Mouse (Mus musculus) neural tube, embryonic 11.5 days (tissue): Measurements from ENCODE around the gene Dnmt3a. TPM values are rescaled to one million over a fixed set of nuclear protein-coding genes. Genes with fewer than 3 reads are reported as not detected.

Source experiments
- ATAC-seq: fragments of 200-750 bp; cut with Nextera tagmentation; 2 replicates; pipeline ENCODE4 v1.8.0; 2017; ENCODE audit warnings: moderate number of reproducible peaks, mild to moderate bottlenecking, moderate TSS enrichment, moderate library complexity; ENCODE audit not compliant: insufficient read depth, low FRiP score, low TSS enrichment
- DNase-seq: peaks from one replicate; pipeline ENCODE4 v3.0.0-alpha.2; 2015; ENCODE audit warnings: low spot score
- H3K27ac ChIP-seq: fragments of 300-500 bp; sonication (generic); 2 replicates; pipeline ENCODE4 v1.5.1; 2014; ENCODE audit warnings: low read depth, mild to moderate bottlenecking, low read length
- H3K27me3 ChIP-seq: fragments of 300-500 bp; sonication (generic); 2 replicates; pipeline ENCODE4 v1.6.1; 2014; ENCODE audit warnings: mild to moderate bottlenecking, low read length, mixed read lengths; ENCODE audit not compliant: control insufficient read depth, insufficient read depth
- H3K36me3 ChIP-seq: fragments of 300-500 bp; sonication (generic); 2 replicates; pipeline ENCODE4 v1.6.1; 2014; ENCODE audit warnings: mild to moderate bottlenecking, low read length, moderate library complexity, mixed read lengths; ENCODE audit not compliant: control insufficient read depth, insufficient read depth
- H3K4me1 ChIP-seq: fragments of 300-500 bp; sonication (generic); 2 replicates; pipeline ENCODE4 v1.6.1; 2014; ENCODE audit warnings: low read length, mixed read lengths; ENCODE audit not compliant: control insufficient read depth, insufficient read depth
- H3K4me2 ChIP-seq: fragments of 300-500 bp; sonication (generic); 2 replicates; pipeline ENCODE4 v1.6.1; 2014; ENCODE audit warnings: low read depth, mild to moderate bottlenecking, moderate library complexity
- H3K4me3 ChIP-seq: fragments of 300-500 bp; sonication (generic); 2 replicates; pipeline ENCODE4 v1.5.1; 2014; ENCODE audit warnings: low read depth, low read length
- H3K9ac ChIP-seq: fragments of 300-500 bp; sonication (generic); 2 replicates; pipeline ENCODE4 v1.6.1; 2014; ENCODE audit warnings: mild to moderate bottlenecking, low read length
- H3K9me3 ChIP-seq: fragments of 300-500 bp; sonication (generic); 2 replicates; pipeline ENCODE4 v1.6.1; 2016; ENCODE audit warnings: low read length; ENCODE audit not compliant: control insufficient read depth
- WGBS: fragments of 180-500 bp; shearing (Covaris S2); extraction: QIAGEN DNeasy Blood & Tissue Kit; methylation state at CpG from one replicate; pipeline ENCODE4 v1.1.7; 2014; 5-methylcytosine and 5-hydroxymethylcytosine counted together
- polyA plus RNA-seq: library from polyadenylated mRNA; unstranded; fragments of >200 nt; fragmentation: Nextera tagmentation; extraction: Ambion mirVana; gene quantifications from 2 replicates; pipeline ENCODE4 v1.2.1, GENCODE M21; 2014

Dnmt3a gene
- polyA plus RNA-seq, 1 experiment from 2014 or later, result 88.6 TPM

DNA sequence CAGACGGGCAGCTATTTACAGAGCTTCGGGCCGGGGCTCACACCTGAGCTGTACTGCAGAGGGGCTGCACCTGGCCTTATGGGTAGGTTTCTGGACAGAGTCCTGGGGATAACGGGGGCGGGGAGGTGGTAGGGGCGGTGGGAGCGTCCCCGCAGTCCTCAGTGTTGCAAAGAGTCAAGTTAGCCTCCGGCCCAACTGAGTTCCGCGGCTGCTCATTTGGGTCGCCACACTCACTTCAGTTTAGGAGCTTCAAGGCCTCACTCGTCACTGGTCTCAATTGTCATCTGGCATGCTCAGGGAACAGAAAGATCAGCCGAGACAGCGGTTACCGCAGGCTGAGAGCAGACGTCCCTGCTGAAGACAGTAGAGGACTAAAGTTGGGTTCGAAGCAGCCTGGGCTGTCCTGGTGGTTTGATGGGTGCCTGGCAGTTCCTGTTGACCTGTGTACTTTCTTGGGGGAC lies 86.0 kb downstream of the Dnmt3a start:
- peak overlapping the region; percentile 87 for H3K4me2 ChIP-seq
- no peaks in the 10 kb centered on the region for H3K27me3 ChIP-seq
- H3K4me1 ChIP-seq, result peaks cover 26% of the 10 kb centered on the region
- no peaks in the 10 kb centered on the region for H3K9me3 ChIP-seq
- peak overlapping the region; percentile 63 for H3K27ac ChIP-seq
- peaks cover 10% of the 10 kb centered on the region for H3K36me3 ChIP-seq
- peak overlapping the region; percentile 84 for H3K9ac ChIP-seq
- peak overlapping the region; percentile 60 for H3K4me3 ChIP-seq
- ATAC-seq (peak; percentile 71), DNase-seq (peak; percentile 70)
- under 1% methylated on average over 17 of the region's 18 CpGs for WGBS

DNA sequence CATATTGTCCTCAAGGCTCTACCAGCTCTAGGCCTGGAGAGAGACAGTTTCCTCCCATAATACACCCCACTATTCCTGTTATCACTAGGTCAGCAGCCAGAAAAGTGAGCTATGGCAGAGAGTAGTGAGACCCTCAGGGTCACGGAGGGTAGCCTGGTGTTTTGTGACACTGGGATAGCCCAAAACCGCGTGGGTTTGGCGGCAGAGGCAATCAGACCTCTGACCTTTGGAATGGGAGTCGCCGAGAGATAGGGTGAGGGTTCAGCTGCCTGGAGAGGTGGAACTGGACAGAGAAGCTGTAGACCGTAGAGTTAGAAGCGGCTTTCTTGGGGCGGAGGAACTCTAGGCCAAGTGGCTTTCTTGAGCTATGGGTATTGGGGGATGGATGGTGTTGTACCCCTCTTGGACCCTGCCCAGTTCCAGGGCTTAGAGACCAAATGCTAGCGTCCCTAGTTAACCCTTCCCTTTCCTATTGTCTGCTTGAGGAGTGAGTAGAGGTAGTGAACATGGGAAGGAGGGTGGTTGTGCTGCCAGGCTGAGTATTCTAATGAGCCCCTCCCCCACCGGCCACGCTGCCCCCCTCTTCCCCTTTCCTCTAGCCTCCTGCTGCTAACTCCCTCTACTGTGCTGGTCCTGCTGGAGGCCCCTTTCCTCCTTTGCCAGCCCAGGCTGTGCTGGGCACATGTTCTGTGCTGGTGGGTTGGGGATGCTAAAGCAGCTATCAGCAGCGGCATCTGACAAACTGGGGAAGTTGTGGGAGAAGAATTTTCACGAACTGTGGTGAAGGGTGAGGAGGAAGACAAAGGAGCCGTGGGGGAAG lies 86.6 kb downstream of the Dnmt3a start:
- peaks cover 17% of the 10 kb centered on the region for H3K36me3 ChIP-seq
- H3K9ac ChIP-seq, result peak overlapping the region; percentile 84
- peak; percentile 66 for DNase-seq
- peak overlapping the region; percentile 87 for H3K4me2 ChIP-seq
- H3K4me3 ChIP-seq, result peak overlapping the region; percentile 60
- WGBS, result 4% methylated on average over 15 of the region's 15 CpGs
- no peaks in the 10 kb centered on the region for H3K27me3 ChIP-seq
- peak; percentile 40 for ATAC-seq
- no peaks in the 10 kb centered on the region for H3K9me3 ChIP-seq
- peak overlapping the region; percentile 63 for H3K27ac ChIP-seq
- peaks cover 20% of the 10 kb centered on the region for H3K4me1 ChIP-seq

DNA sequence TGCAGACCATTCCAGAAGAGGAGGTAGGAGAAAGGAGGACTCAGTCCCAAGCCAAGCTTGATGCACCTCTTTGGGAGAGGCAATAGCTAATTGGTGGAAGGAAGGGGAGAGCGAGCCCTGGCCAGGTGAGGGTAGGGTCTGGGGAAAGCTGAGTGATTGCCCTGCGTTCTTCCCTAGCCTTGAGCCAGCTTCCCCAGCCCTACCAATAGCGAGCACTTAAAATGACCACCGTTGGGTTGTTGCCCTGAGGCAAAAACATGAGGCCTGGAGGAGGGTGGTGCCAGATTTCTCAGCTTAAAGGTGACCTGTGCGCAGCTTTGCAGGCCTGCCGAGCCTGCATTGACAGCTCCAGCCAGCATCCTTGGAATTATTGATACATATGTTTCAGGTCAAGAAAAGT lies 87.5 kb downstream of the Dnmt3a start:
- Histone ChIP-seq H3K9me3 (no peaks in the 10 kb centered on the region), H3K27me3 (no peaks in the 10 kb centered on the region), H3K36me3 (peaks cover 21% of the 10 kb centered on the region), H3K4me2 (peak overlapping the region; percentile 87), H3K4me1 (peaks cover 11% of the 10 kb centered on the region; the same call in 1 of the 2 replicates), H3K4me3 (peak overlapping the region; percentile 60), H3K27ac (no peak overlapping the region), H3K9ac (peak overlapping the region; percentile 84)
- 49% methylated on average over 6 of the region's 6 CpGs for WGBS
- no peak for ATAC-seq
- DNase-seq, result no peak

DNA sequence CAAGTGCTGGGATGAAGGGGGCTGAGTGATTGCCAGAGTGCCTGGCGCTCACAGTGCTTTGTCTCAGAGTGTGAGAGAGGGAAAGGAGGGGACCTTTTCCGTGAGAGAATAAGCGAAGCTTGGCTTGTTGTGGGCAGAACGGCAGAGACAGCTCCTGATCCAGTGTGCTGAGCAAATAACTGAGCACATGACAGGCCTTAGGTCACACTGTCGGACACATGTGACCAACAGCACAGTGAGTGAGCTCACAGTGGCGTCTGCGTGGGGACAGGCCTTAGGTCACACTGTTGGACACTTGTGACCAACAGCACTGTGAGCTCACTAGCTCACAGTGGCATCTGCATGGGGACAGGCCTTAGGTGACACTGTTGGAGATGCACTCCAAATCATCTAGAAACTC lies 88.7 kb downstream of the Dnmt3a start:
- H3K4me1 ChIP-seq, result peaks cover 10% of the 10 kb centered on the region; the same call in 1 of the 2 replicates
- H3K27ac ChIP-seq, result no peak overlapping the region
- H3K9ac ChIP-seq, result no peak overlapping the region
- WGBS, result 76% methylated on average over 7 of the region's 7 CpGs
- H3K4me3 ChIP-seq, result no peak overlapping the region
- ATAC-seq (no peak), DNase-seq (no peak)
- H3K27me3 ChIP-seq, result no peaks in the 10 kb centered on the region
- no peak overlapping the region for H3K4me2 ChIP-seq
- peaks cover 31% of the 10 kb centered on the region for H3K36me3 ChIP-seq
- H3K9me3 ChIP-seq, result no peaks in the 10 kb centered on the region

DNA sequence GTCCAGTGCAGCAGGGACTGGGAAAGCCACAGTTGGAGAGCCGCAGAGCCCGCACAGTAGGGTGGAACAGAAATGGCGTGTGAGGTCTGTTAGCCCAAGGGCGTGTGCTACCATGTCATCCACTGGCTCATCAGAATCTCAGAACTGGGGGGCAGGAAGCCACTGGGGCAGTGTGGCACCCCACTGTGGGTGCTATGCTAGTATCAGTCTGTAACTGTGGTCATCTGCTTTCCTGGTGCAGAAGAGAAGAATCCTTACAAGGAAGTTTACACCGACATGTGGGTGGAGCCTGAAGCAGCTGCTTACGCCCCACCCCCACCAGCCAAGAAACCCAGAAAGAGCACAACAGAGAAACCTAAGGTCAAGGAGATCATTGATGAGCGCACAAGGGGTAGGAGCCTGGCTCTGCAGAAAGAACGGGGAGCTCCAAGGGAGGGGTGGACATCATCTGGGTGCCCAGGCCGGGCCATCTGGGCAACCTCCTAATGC lies 91.3 kb downstream of the Dnmt3a start:
- peaks cover 7% of the 10 kb centered on the region; the same call in 1 of the 2 replicates for H3K4me1 ChIP-seq
- WGBS, result 95% methylated on average over 9 of the region's 9 CpGs
- no peak for ATAC-seq
- H3K9ac ChIP-seq, result no peak overlapping the region
- DNase-seq, result no peak
- H3K4me3 ChIP-seq, result no peak overlapping the region
- H3K9me3 ChIP-seq, result no peaks in the 10 kb centered on the region
- H3K27ac ChIP-seq, result no peak overlapping the region
- H3K36me3 ChIP-seq, result peaks cover 47% of the 10 kb centered on the region
- no peak overlapping the region for H3K4me2 ChIP-seq
- no peaks in the 10 kb centered on the region for H3K27me3 ChIP-seq

DNA sequence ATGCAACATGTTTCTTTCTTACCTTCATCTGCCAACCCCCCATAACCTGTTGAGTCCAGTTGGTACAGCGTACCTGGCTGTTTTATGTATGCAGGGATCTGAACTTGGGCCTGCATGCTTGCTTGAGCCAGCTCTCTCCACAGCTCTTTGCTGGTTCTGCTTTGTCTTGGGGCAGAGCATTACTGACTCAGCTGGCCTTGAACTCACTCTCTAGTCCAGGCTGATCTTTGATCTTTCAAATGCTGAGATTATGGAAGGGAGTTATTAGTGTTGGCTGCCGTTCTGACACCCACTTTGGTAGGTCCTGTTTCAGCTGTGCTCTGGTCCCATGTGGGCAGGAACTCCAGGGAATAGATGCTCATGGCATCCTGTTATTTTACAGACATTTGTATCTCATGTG lies 93.0 kb downstream of the Dnmt3a start:
- H3K36me3 ChIP-seq, result peaks cover 56% of the 10 kb centered on the region
- H3K9me3 ChIP-seq, result no peaks in the 10 kb centered on the region
- no peak for DNase-seq
- no peaks in the 10 kb centered on the region for H3K4me1 ChIP-seq
- WGBS, result 96% methylated on average over 2 of the region's 2 CpGs
- H3K4me2 ChIP-seq, result no peak overlapping the region
- ATAC-seq, result no peak
- no peak overlapping the region for H3K9ac ChIP-seq
- no peak overlapping the region for H3K27ac ChIP-seq
- no peak overlapping the region for H3K4me3 ChIP-seq
- H3K27me3 ChIP-seq, result no peaks in the 10 kb centered on the region

DNA sequence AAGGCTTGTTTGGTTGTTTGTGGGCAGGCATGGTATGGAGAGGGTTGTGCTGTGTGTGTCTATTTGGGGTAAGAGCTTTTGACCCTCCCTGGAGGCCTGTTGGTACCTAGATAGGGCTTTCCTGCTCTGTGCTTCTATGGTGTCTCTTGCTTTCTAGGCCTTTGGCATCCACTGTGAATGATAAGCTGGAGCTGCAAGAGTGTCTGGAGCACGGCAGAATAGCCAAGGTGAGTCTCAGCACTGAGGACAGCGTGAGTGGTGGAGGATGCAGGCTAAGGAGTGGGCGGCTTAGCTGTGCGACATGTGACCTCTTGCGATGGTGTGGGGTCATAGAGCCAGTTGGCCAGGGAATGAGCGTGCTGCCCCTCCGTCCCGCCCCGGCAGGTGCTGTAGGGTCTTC lies 99.6 kb downstream of the Dnmt3a start:
- H3K4me1 ChIP-seq, result no peaks in the 10 kb centered on the region
- H3K4me2 ChIP-seq, result no peak overlapping the region
- ATAC-seq (no peak), DNase-seq (no peak)
- WGBS, result 95% methylated on average over 9 of the region's 9 CpGs
- no peak overlapping the region for H3K4me3 ChIP-seq
- peaks cover 43% of the 10 kb centered on the region for H3K36me3 ChIP-seq
- H3K27me3 ChIP-seq, result no peaks in the 10 kb centered on the region
- H3K27ac ChIP-seq, result no peak overlapping the region
- no peaks in the 10 kb centered on the region for H3K9me3 ChIP-seq
- no peak overlapping the region for H3K9ac ChIP-seq

DNA sequence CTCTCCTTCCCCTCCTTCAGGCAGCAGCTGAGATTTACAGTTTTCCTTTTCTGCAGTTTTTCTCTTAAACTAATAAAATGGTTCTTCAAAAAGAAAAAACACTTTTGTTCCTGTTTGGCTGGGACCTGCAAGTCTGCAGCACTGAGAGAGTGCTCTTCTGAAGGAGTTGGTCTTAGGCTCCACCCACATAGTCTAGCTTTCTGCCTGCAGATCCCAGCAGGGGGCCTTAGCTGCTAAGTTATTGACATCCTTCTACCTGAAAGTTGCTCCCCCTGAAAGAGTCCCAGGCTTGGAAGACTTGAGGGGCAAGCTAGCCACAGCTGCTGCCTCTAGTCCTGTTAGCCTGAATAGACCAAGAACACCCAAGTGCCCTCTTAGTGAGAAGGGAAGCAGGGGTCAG lies 100.5 kb downstream of the Dnmt3a start:
- Histone ChIP-seq H3K4me2 (no peak overlapping the region), H3K9ac (no peak overlapping the region), H3K4me1 (no peaks in the 10 kb centered on the region), H3K4me3 (no peak overlapping the region), H3K9me3 (no peaks in the 10 kb centered on the region), H3K27me3 (no peaks in the 10 kb centered on the region), H3K36me3 (peaks cover 41% of the 10 kb centered on the region), H3K27ac (no peak overlapping the region)
- ATAC-seq, result no peak
- no peak for DNase-seq

DNA sequence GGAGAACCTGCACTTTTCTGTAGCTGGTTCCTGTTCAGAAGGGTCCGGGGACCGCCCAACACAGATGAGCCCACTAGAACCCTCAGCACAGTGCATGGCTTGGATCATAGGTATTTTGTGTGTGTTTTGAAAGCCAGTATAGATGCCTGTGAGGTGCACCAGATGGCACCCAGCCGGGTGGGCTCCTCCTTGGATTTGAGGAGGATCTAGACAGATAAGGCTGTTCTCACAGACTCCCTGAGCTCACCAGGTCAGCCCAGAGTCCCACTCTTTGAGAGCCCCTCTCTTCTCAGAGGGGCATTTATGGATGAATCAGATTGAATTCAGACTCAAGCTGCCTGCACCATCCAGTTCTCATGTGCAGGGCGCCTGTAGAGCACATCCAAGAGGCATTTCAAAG lies 101.2 kb downstream of the Dnmt3a start:
- DNase-seq, result no peak

More for the DNA sequence above, 101.2 kb downstream of the Dnmt3a start:
- WGBS, result 85% methylated on average over 4 of the region's 4 CpGs
- Histone ChIP-seq H3K4me3 (no peak overlapping the region), H3K9me3 (no peaks in the 10 kb centered on the region), H3K36me3 (peaks cover 37% of the 10 kb centered on the region), H3K9ac (no peak overlapping the region), H3K4me2 (no peak overlapping the region), H3K4me1 (no peaks in the 10 kb centered on the region), H3K27ac (no peak overlapping the region), H3K27me3 (no peaks in the 10 kb centered on the region)
- no peak for ATAC-seq
